Mouse (Mus musculus) G1E (cell line): ENCODE measurements at regions not wholly inside any gene's neighbourhood (a gene's known extent, or its start where the extent isn't known, plus 50 kb on each side); places are given as distances from the start of the nearest gene placed in this dataset.

Experiments used
- CTCF ChIP-seq: IDR thresholded peaks from 2 replicates; pipeline ENCODE4 v1.5.1; 2012; ENCODE audit warnings: low read depth, low read length, inconsistent platforms, mixed read lengths
- GATA1 ChIP-seq: IDR thresholded peaks from 2 replicates; pipeline ENCODE4 v1.6.1; 2012; ENCODE audit warnings: borderline replicate concordance, low read length, inconsistent platforms, mixed read lengths
- GATA2 ChIP-seq: IDR thresholded peaks from 2 replicates; pipeline ENCODE4 v1.6.1; 2012; ENCODE audit warnings: low read depth, low read length, inconsistent platforms, borderline replicate concordance
- TAL1 ChIP-seq: conservative IDR thresholded peaks from 2 replicates; pipeline ENCODE4 v1.6.1; 2012; ENCODE audit warnings: low read depth, low read length, inconsistent platforms, mixed read lengths

- TF ChIP-seq CTCF: no peak
- TF ChIP-seq GATA1: no peak
- TF ChIP-seq TAL1: no peak
- no peak for TF ChIP-seq GATA2
These were observed 220.1 kb downstream of the Fam84b start for GRCm38 (mm10) chr15:60633457-60633850.
